Mouse (Mus musculus): ENCODE results near the gene Zfp563.

- TF ChIP-seq CTCF (IDR thresholded peaks at IDR 0.05; ENCODE audit: insufficient read depth, low read depth, low read length) (no peak), POLR2A (IDR thresholded peaks at IDR 0.05; ENCODE audit: insufficient read depth, low read depth, low read length) (no peak)
Measured at GRCm38 (mm10) chr17:33058791-33059190, 30.3 kb upstream of the Zfp563 start.

Data from olfactory bulb, adult 2 months (tissue).